Mouse (Mus musculus) cerebellum, adult 2 months (tissue): ENCODE measurements at regions not wholly inside any gene's neighbourhood (a gene's known extent, or its start where the extent isn't known, plus 50 kb on each side); places are given as distances from the start of the nearest gene placed in this dataset.

Source experiments
- CTCF ChIP-seq: fragments of 200-500 bp; IDR thresholded peaks from 2 replicates; pipeline ENCODE4 v1.5.1; 2011; ENCODE audit warnings: low read depth, mild to moderate bottlenecking, control low read depth, low read length, moderate library complexity, borderline replicate concordance; ENCODE audit not compliant: insufficient read depth
- POLR2A ChIP-seq: fragments of 200-500 bp; IDR thresholded peaks from 2 replicates; pipeline ENCODE4 v1.6.1; 2011; ENCODE audit warnings: low read length, control low read depth, borderline replicate concordance; ENCODE audit not compliant: insufficient read depth

DNA sequence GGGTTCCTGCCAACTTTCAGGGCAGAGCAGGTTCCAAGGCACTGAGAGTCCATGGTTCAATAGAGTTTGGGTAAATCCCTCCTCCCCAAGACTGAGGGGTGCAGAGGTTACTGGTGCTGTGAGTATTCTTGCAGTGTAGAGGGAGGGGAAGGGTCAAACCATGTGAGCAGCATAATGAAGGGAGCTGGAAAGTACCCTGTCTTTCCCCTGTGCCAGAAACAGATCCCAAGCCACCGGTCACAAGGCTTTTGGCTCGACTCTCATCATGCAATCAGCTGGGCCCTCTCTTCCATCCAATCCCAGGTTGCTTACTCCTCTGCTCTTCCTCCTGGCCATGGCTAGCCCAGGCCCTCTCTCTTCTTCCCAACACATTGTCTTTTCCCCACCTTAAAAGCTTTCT, 182.8 kb upstream of the Rybp start:
- TF ChIP-seq CTCF (no peak), POLR2A (no peak)
